ENCODE assay signal across 26 mouse cellular contexts in the genomic region with DNA sequence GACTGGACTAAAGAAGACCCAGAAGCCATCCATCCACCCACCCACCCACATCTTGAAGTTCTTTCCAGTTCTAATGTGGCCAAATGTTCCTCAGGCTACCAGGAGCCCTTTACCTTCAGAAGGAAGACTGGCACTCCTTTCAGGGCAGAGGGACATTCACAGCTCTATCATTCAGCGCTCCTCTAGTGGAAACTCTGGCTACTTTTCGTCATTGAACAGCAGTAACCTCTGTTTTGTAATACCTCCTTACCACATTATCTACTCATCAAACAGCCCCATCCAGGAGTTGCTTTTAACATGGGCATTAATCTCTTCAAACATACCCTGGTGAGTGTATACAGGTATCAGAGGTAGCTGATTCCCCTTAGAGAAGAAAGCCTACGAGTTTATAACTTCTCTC. TPM values are rescaled to one million over a fixed set of nuclear protein-coding genes. Genes with fewer than 3 reads are reported as not detected.
A peak's percentile ranks its signal among the peaks of the same experiment; 100 is the strongest.
DNase-seq lines count a peak whose midpoint lies in the region; ATAC-seq lines count a peak whose summit lies in the region.
"Had no signal": no experiment of that assay in that cellular context is flagged by ENCODE, and none has a peak within 500 bp of the region (broad histone marks: within the 10 kb centered on the region; RNA-seq: fewer than 3 reads in every experiment).

No protein-coding gene starts in this region.

- ATAC-seq in liver, embryonic 13.5 days (ENCODE audit: low read depth): no peak
- no peak for ATAC-seq in liver, embryonic 11.5 days (replicated peaks; ENCODE audit: low FRiP score)
- no peak for ATAC-seq in midbrain, embryonic 13.5 days
- ATAC-seq in midbrain, embryonic 11.5 days (ENCODE audit: low FRiP score): no peak
- ATAC-seq: activated CD4-positive, CD25-positive, alpha-beta regulatory T cell, adult 4 months; CD4-positive, CD25-positive, alpha-beta regulatory T cell, adult 4 months; forebrain, embryonic 14.5 days; forebrain, embryonic 16.5 days; Patski had no signal

- no peak overlapping the region for H3K4me2 ChIP-seq in liver, embryonic 13.5 days
- H3K4me2 ChIP-seq in liver, embryonic 11.5 days: no peak overlapping the region
- H3K4me2 ChIP-seq in midbrain, embryonic 13.5 days (replicated peaks): no peak overlapping the region
- H3K4me2 ChIP-seq in midbrain, embryonic 11.5 days: no peak overlapping the region
- H3K4me2 ChIP-seq: embryonic facial prominence, embryonic 12.5 days; forebrain, embryonic 12.5 days had no signal

- H3K27ac ChIP-seq in liver, embryonic 13.5 days: no peak overlapping the region
- no peak overlapping the region for H3K27ac ChIP-seq in liver, embryonic 11.5 days (ENCODE audit: low read depth, low read length)
- no peak overlapping the region for H3K27ac ChIP-seq in midbrain, embryonic 13.5 days
- H3K27ac ChIP-seq in midbrain, embryonic 11.5 days (ENCODE audit: low read depth, low read length): no peak overlapping the region
- H3K27ac ChIP-seq: embryonic facial prominence, embryonic 10.5 days; embryonic facial prominence, embryonic 12.5 days; forebrain, embryonic 10.5 days; forebrain, embryonic 12.5 days had no signal

- 0 out of 2 replicates have a peak overlapping the region, but pooled peaks have one; percentile 13 for H3K9ac ChIP-seq in liver, embryonic 13.5 days
- no peak overlapping the region for H3K9ac ChIP-seq in liver, embryonic 11.5 days (ENCODE audit: low read depth, low read length)
- 0 out of 2 replicates have a peak overlapping the region, but pooled peaks have one; percentile 19 for H3K9ac ChIP-seq in midbrain, embryonic 13.5 days (replicated peaks)
- H3K9ac ChIP-seq in midbrain, embryonic 11.5 days (ENCODE audit: low read length): no peak overlapping the region
- H3K9ac ChIP-seq: embryonic facial prominence, embryonic 12.5 days; forebrain, embryonic 12.5 days had no signal

- 71% methylated on average over 3 of the region's 3 CpGs for WGBS in liver, embryonic 13.5 days (ENCODE audit: insufficient replicate concordance)
- WGBS in liver, embryonic 11.5 days: 81% methylated on average over 3 of the region's 3 CpGs
- 87% methylated on average over 3 of the region's 3 CpGs for WGBS in midbrain, embryonic 13.5 days
- WGBS in midbrain, embryonic 11.5 days: 83% methylated on average over 3 of the region's 3 CpGs

- DNase-seq in liver, embryonic 13.5 days: no peak
- DNase-seq in liver, embryonic 11.5 days (ENCODE audit: low spot score): no peak
- DNase-seq in midbrain, embryonic 11.5 days (ENCODE audit: low spot score, missing footprints): no peak
- DNase-seq in fat pad, adult 2 months (ENCODE audit: extremely low read depth, low read depth, low spot score): peak; percentile 49
- no peak for DNase-seq in testis, postnatal 10 days (ENCODE audit: low spot score)
- DNase-seq: adrenal gland, adult 8-10 months; adrenal gland, postnatal 14 days; adrenal gland, postnatal 36 days; B cell, adult 2 months; cerebellum, adult 11-12 months; cerebellum, adult 2 months; cerebellum, adult 9-10 months; cerebellum, postnatal 10 days; cerebellum, postnatal 25 days had no signal

- H3K4me1 ChIP-seq in liver, embryonic 13.5 days (replicated peaks): peaks cover 59% of the 10 kb centered on the region
- peaks cover 30% of the 10 kb centered on the region for H3K4me1 ChIP-seq in liver, embryonic 11.5 days (replicated peaks; ENCODE audit: control insufficient read depth, insufficient read depth, low read length)
- peaks cover 16% of the 10 kb centered on the region for H3K4me1 ChIP-seq in midbrain, embryonic 13.5 days (replicated peaks)
- H3K4me1 ChIP-seq in midbrain, embryonic 11.5 days (ENCODE audit: control insufficient read depth, insufficient read depth, low read length): peaks cover 6% of the 10 kb centered on the region; the same call in 1 of the 2 replicates

- H3K9me3 ChIP-seq in liver, embryonic 13.5 days (replicated peaks): no peaks in the 10 kb centered on the region
- H3K9me3 ChIP-seq in liver, embryonic 11.5 days (ENCODE audit: control insufficient read depth, low read length): no peaks in the 10 kb centered on the region
- H3K9me3 ChIP-seq in midbrain, embryonic 13.5 days: no peaks in the 10 kb centered on the region
- no peaks in the 10 kb centered on the region for H3K9me3 ChIP-seq in midbrain, embryonic 11.5 days (ENCODE audit: control insufficient read depth, low read length)
- H3K9me3 ChIP-seq: embryonic facial prominence, embryonic 10.5 days; embryonic facial prominence, embryonic 12.5 days; forebrain, embryonic 10.5 days; forebrain, embryonic 12.5 days; G1E had no signal

- no peak overlapping the region for H3K4me3 ChIP-seq in liver, embryonic 13.5 days (replicated peaks)
- no peak overlapping the region for H3K4me3 ChIP-seq in liver, embryonic 11.5 days (ENCODE audit: low read depth, low read length)
- no peak overlapping the region for H3K4me3 ChIP-seq in midbrain, embryonic 13.5 days (replicated peaks)
- no peak overlapping the region for H3K4me3 ChIP-seq in midbrain, embryonic 11.5 days (ENCODE audit: low read depth, low read length)
- H3K4me3 ChIP-seq: embryonic facial prominence, embryonic 10.5 days; embryonic facial prominence, embryonic 12.5 days; forebrain, embryonic 10.5 days; forebrain, embryonic 12.5 days had no signal

- H3K27me3 ChIP-seq in liver, embryonic 13.5 days: no peaks in the 10 kb centered on the region
- H3K27me3 ChIP-seq in liver, embryonic 11.5 days (replicated peaks; ENCODE audit: control insufficient read depth, insufficient read depth, low read length): no peaks in the 10 kb centered on the region
- no peaks in the 10 kb centered on the region for H3K27me3 ChIP-seq in midbrain, embryonic 13.5 days
- no peaks in the 10 kb centered on the region for H3K27me3 ChIP-seq in midbrain, embryonic 11.5 days (ENCODE audit: control insufficient read depth, insufficient read depth, low read length)
- H3K27me3 ChIP-seq: CH12.LX; embryonic facial prominence, embryonic 12.5 days; forebrain, embryonic 12.5 days; Patski had no signal

- no peaks in the 10 kb centered on the region for H3K36me3 ChIP-seq in liver, embryonic 13.5 days
- no peaks in the 10 kb centered on the region for H3K36me3 ChIP-seq in liver, embryonic 11.5 days (ENCODE audit: control insufficient read depth, insufficient read depth, low read length)
- no peaks in the 10 kb centered on the region for H3K36me3 ChIP-seq in midbrain, embryonic 13.5 days
- H3K36me3 ChIP-seq in midbrain, embryonic 11.5 days (ENCODE audit: control insufficient read depth, insufficient read depth, low read length): no peaks in the 10 kb centered on the region
- H3K36me3 ChIP-seq: embryonic facial prominence, embryonic 10.5 days; embryonic facial prominence, embryonic 12.5 days; forebrain, embryonic 10.5 days; forebrain, embryonic 12.5 days had no signal

RNA-seq across cellular contexts. Expression of gene Sptlc2, which starts 3.1 kb away (rescaled TPM):
- polyA plus RNA-seq in liver, embryonic 13.5 days (2015; fragmentation: Nextera tagmentation; extraction: Ambion mirVana): 30.6 and 36.4 TPM in 2 replicates
- 56.9 and 63.2 TPM in 2 replicates for polyA plus RNA-seq in liver, embryonic 11.5 days (2014; fragmentation: Nextera tagmentation; extraction: Ambion mirVana)
- polyA plus RNA-seq in midbrain, embryonic 13.5 days (2015; fragmentation: Nextera tagmentation; extraction: Ambion mirVana): 55.5 and 59.9 TPM in 2 replicates
- polyA plus RNA-seq in midbrain, embryonic 11.5 days (2014; fragmentation: Nextera tagmentation; extraction: Ambion mirVana): 56.1 and 61.8 TPM in 2 replicates

RNA-seq across cellular contexts. Expression of gene Slirp, which starts 58.6 kb away (rescaled TPM):
- polyA plus RNA-seq in liver, embryonic 13.5 days (2015; fragmentation: Nextera tagmentation; extraction: Ambion mirVana): 228 and 232 TPM in 2 replicates
- 314 and 321 TPM in 2 replicates for polyA plus RNA-seq in liver, embryonic 11.5 days (2014; fragmentation: Nextera tagmentation; extraction: Ambion mirVana)
- polyA plus RNA-seq in midbrain, embryonic 13.5 days (2015; fragmentation: Nextera tagmentation; extraction: Ambion mirVana): 305 and 312 TPM in 2 replicates
- 283 and 306 TPM in 2 replicates for polyA plus RNA-seq in midbrain, embryonic 11.5 days (2014; fragmentation: Nextera tagmentation; extraction: Ambion mirVana)

RNA-seq across cellular contexts. Expression of gene Alkbh1, which starts 58.8 kb away (rescaled TPM):
- 20.6 and 24.9 TPM in 2 replicates for polyA plus RNA-seq in liver, embryonic 13.5 days (2015; fragmentation: Nextera tagmentation; extraction: Ambion mirVana)
- 56.5 and 64.9 TPM in 2 replicates for polyA plus RNA-seq in liver, embryonic 11.5 days (2014; fragmentation: Nextera tagmentation; extraction: Ambion mirVana)
- polyA plus RNA-seq in midbrain, embryonic 13.5 days (2015; fragmentation: Nextera tagmentation; extraction: Ambion mirVana): 45.3 and 50.1 TPM in 2 replicates
- 37.6 TPM in 2 replicates for polyA plus RNA-seq in midbrain, embryonic 11.5 days (2014; fragmentation: Nextera tagmentation; extraction: Ambion mirVana)

Comparison
In these comparisons a context has a peak if more than half of its experiments do, and no peak if none do; other contexts are left out.
1. H3K9ac ChIP-seq: peak in liver, embryonic 13.5 days (single experiment) and midbrain, embryonic 13.5 days (single experiment); none in liver, embryonic 11.5 days (single experiment) and midbrain, embryonic 11.5 days (single experiment).